Mouse (Mus musculus) cerebellum, postnatal 25 days (tissue): Measurements from ENCODE around the gene Elavl4.

Experiments
- DNase-seq, 2 experiments: peaks; one replicate each; pipeline ENCODE4 v3.0.0; 2021; ENCODE audit warnings: mixed read lengths in 2 of 2

The Elavl4 gene

GRCm38 (mm10) chr4:110351178-110352000, at the start of gene Elavl4:
Gene Elavl4 (minus strand): TSS chr4:110351909.
- DNase-seq = peak; percentile 83 to 88

- peak; percentile 55 to 79 for DNase-seq
These were observed 45.9 kb upstream of the Elavl4 start, which contains the start of gene Agbl4 for GRCm38 (mm10) chr4:110397618-110398045. Gene Agbl4 (plus strand): TSS chr4:110397661.

GRCm38 (mm10) chr4:110396221-110396620, 44.5 kb upstream of the Elavl4 start:
- DNase-seq = no peak

GRCm38 (mm10) chr4:110360568-110360967, 8.9 kb upstream of the Elavl4 start:
- DNase-seq = no peak

- DNase-seq = no peak
These were observed 276 bp upstream of the Elavl4 start for GRCm38 (mm10) chr4:110352001-110352369.

GRCm38 (mm10) chr4:110350856-110351177, 892 bp downstream of the Elavl4 start:
- DNase-seq = no peak

- peak in 1 of 2 experiments; percentile 9 for DNase-seq
These were observed 27.8 kb downstream of the Elavl4 start for GRCm38 (mm10) chr4:110323912-110324311.

GRCm38 (mm10) chr4:110312126-110312525, 39.6 kb downstream of the Elavl4 start:
- no peak for DNase-seq

- no peak for DNase-seq
These were observed 44.7 kb downstream of the Elavl4 start for GRCm38 (mm10) chr4:110306972-110307371.

- no peak for DNase-seq
These were observed 45.1 kb downstream of the Elavl4 start for GRCm38 (mm10) chr4:110306559-110306958.

- no peak for DNase-seq
These were observed 55.9 kb downstream of the Elavl4 start for GRCm38 (mm10) chr4:110295793-110296192.

GRCm38 (mm10) chr4:110293238-110293637, 58.5 kb downstream of the Elavl4 start:
- no peak for DNase-seq

- DNase-seq = no peak
These were observed 59.2 kb downstream of the Elavl4 start for GRCm38 (mm10) chr4:110292471-110292870.

GRCm38 (mm10) chr4:110290544-110291095, 61.1 kb downstream of the Elavl4 start:
- DNase-seq = peak; percentile 48 to 58

GRCm38 (mm10) chr4:110290056-110290455, 61.7 kb downstream of the Elavl4 start:
- peak; percentile 78 to 80 for DNase-seq

GRCm38 (mm10) chr4:110287412-110288067, 64.2 kb downstream of the Elavl4 start:
- peak; percentile 69 to 81 for DNase-seq

- peak in 1 of 2 experiments; percentile 24 for DNase-seq
These were observed 64.9 kb downstream of the Elavl4 start for GRCm38 (mm10) chr4:110286841-110287240.

- DNase-seq = peak; percentile 69 to 77
These were observed 65.3 kb downstream of the Elavl4 start for GRCm38 (mm10) chr4:110286371-110286781.

- peak; percentile 67 to 69 for DNase-seq
These were observed 66.1 kb downstream of the Elavl4 start for GRCm38 (mm10) chr4:110285346-110286330.

- peak; percentile 33 to 39 for DNase-seq
These were observed 67.3 kb downstream of the Elavl4 start for GRCm38 (mm10) chr4:110284446-110284845.

- DNase-seq = no peak
These were observed 81.7 kb downstream of the Elavl4 start for GRCm38 (mm10) chr4:110270046-110270445.

GRCm38 (mm10) chr4:110266804-110267575, 84.7 kb downstream of the Elavl4 start:
- DNase-seq = no peak
